Mouse (Mus musculus): ENCODE measurements at regions not wholly inside any gene's neighbourhood (a gene's known extent, or its start where the extent isn't known, plus 50 kb on each side); places are given as distances from the start of the nearest gene placed in this dataset.

DNA sequence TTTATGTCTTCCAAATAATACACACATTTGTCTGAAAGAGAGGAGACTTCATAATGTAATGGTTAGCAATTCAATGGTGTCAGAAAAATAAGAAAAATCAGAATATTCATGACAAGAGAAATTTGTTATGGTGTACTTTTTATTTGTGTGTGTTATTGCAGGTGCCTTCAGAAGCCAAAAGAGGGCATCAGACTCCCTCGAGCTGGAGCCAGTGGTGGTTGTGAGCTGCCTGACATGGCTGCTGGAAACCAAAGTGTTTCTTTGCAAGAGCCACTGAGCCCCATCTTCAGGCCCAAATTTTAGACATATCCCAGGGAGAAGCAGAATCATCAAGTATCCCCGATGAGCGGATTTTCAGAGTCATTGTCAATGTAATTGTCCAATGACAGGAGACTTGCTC lies 81.9 kb downstream of the Tm2d3 start:
- 76% methylated on average over 3 of the region's 3 CpGs for WGBS
- H3K4me2 ChIP-seq, result no peak overlapping the region

DNA sequence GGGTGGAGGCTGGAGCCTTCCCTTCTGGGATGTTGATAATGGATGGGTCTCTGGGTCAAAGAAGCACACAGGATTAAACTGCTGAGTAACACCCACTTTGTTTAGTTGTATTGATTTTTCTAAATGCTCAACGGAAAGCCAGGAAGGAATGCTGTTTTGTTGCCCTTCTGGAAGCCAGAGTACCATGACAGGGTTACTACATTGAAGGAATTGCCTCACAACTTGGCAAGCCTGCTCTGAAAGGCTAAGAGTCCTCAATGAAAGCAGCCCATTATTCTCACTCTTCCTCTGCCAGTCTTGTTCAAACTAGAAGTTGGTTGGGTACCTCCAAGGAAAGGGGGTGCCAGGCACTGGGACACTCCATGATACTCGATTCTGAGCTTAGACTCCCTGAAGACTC lies 83.0 kb downstream of the Tm2d3 start:
- no peaks in the 10 kb centered on the region for H3K4me1 ChIP-seq
- H3K27me3 ChIP-seq, result no peaks in the 10 kb centered on the region
- H3K9ac ChIP-seq, result no peak overlapping the region
- no peak for ATAC-seq (ENCODE audit: borderline replicate concordance, extremely low read depth, low FRiP score, low TSS enrichment)
- WGBS, result 45% methylated on average over 2 of the region's 2 CpGs
- H3K4me2 ChIP-seq, result no peak overlapping the region
- no peak overlapping the region for H3K4me3 ChIP-seq
- H3K9me3 ChIP-seq, result no peaks in the 10 kb centered on the region
- no peaks in the 10 kb centered on the region for H3K36me3 ChIP-seq
- H3K27ac ChIP-seq, result no peak overlapping the region

More for the DNA sequence above, 81.9 kb downstream of the Tm2d3 start:
- no peaks in the 10 kb centered on the region for H3K9me3 ChIP-seq
- H3K36me3 ChIP-seq, result no peaks in the 10 kb centered on the region
- H3K4me3 ChIP-seq, result no peak overlapping the region
- no peaks in the 10 kb centered on the region for H3K4me1 ChIP-seq
- no peak overlapping the region for H3K27ac ChIP-seq
- no peak for ATAC-seq (ENCODE audit: borderline replicate concordance, extremely low read depth, low FRiP score, low TSS enrichment)
- H3K9ac ChIP-seq, result no peak overlapping the region
- H3K27me3 ChIP-seq, result no peaks in the 10 kb centered on the region

DNA sequence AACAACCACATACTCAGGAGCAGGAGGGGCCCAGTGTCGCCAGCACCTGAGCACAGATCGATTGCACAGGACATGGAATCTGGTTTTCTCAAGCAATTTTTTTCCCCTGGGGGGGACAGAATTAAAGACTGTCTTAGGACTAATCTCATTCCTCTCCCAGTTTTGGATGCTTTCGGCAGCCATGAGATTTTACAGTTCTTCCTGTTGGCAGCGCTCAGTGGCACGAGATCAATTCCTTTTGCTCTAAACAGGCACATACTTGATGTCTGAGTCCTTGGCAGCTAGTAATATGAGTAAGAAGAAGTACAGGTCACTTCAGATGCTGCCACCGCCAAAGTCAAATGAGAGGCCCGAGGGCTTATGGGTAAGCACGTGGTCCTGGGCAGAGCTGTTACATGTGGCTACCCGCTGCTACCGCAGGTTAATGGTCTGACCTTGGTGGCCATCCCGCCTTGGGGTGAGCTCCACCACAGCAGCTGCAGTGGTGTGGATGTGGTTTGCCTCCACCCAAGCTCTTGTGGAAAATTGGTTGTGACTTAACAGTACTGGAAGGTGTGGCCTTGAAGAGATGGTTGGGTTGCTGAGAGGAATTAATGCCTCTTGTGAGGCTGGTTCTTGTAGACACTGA lies 83.5 kb downstream of the Tm2d3 start:
- H3K36me3 ChIP-seq, result no peaks in the 10 kb centered on the region
- H3K4me2 ChIP-seq, result no peak overlapping the region
- no peaks in the 10 kb centered on the region for H3K27me3 ChIP-seq
- no peaks in the 10 kb centered on the region for H3K9me3 ChIP-seq
- H3K27ac ChIP-seq, result no peak overlapping the region
- no peak overlapping the region for H3K4me3 ChIP-seq
- WGBS, result 86% methylated on average over 11 of the region's 11 CpGs
- no peaks in the 10 kb centered on the region for H3K4me1 ChIP-seq
- no peak overlapping the region for H3K9ac ChIP-seq
- ATAC-seq (ENCODE audit: borderline replicate concordance, extremely low read depth, low FRiP score, low TSS enrichment), result no peak

DNA sequence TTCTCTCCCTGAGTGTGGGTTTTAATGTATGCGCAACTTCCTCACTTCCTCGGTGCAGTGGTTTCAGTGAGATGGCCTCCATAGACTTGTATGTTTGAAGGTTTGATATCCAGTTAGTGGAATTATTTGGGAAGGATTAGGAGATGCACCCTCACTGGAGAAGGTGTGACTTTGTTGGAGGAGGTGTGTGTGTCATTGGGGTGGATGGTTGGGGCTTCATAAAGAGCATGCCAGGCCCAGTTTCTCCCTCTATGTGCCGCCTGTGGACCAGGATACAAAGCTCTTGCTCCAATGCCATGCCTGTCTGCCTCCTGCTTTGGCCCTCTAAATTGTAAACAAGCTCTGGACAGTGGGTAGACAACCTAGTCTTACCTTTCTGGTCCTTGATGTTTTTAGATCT lies 84.0 kb downstream of the Tm2d3 start:
- no peak overlapping the region for H3K9ac ChIP-seq
- H3K27ac ChIP-seq, result no peak overlapping the region
- 92% methylated on average over 3 of the region's 3 CpGs for WGBS
- H3K4me3 ChIP-seq, result no peak overlapping the region
- no peaks in the 10 kb centered on the region for H3K27me3 ChIP-seq
- H3K36me3 ChIP-seq, result no peaks in the 10 kb centered on the region
- no peak for ATAC-seq (ENCODE audit: borderline replicate concordance, extremely low read depth, low FRiP score, low TSS enrichment)
- no peaks in the 10 kb centered on the region for H3K9me3 ChIP-seq
- no peak overlapping the region for H3K4me2 ChIP-seq
- H3K4me1 ChIP-seq, result no peaks in the 10 kb centered on the region

DNA sequence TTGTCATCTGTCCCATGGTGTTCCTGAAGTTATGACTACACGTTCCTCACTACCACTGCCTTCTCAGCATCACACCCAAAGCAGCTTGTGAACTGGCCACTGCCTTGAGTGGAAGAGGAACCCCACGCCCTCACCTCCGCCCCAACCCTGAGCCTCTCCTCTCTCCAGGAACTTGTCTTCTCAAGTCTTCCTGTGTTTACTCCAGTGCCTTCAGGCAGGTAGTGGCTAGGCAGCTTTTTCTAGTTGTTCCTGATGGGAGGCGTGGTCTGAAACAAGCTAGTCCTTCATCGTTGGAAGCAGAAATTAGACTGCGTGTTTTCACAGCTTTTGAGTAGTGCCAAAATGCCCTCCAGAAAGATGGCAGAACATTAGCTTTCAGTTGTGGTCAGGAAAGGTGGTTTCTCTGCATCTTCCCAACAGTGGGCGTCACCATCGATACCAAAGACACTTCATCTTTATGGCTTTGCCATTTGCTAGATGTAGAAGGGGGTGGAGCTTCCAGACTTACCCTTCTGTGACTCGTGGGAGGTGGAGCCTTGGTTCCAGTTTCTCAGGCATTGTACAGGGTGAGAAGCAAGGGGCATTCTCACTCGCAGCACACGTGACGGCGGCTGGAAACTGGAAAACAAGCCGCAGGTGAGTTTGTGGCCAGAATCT lies 81.7 kb upstream of the Pcsk6 start:
- Histone ChIP-seq H3K36me3 (no peaks in the 10 kb centered on the region), H3K9me3 (no peaks in the 10 kb centered on the region), H3K4me1 (peaks cover 9% of the 10 kb centered on the region; the same call in 1 of the 2 replicates), H3K27me3 (no peaks in the 10 kb centered on the region), H3K9ac (no peak overlapping the region), H3K4me3 (no peak overlapping the region), H3K4me2 (no peak overlapping the region; the same call in 1 of the 2 replicates), H3K27ac (no peak overlapping the region)
- ATAC-seq (ENCODE audit: borderline replicate concordance, extremely low read depth, low FRiP score, low TSS enrichment), result no peak
- 60% methylated on average over 14 of the region's 14 CpGs for WGBS

DNA sequence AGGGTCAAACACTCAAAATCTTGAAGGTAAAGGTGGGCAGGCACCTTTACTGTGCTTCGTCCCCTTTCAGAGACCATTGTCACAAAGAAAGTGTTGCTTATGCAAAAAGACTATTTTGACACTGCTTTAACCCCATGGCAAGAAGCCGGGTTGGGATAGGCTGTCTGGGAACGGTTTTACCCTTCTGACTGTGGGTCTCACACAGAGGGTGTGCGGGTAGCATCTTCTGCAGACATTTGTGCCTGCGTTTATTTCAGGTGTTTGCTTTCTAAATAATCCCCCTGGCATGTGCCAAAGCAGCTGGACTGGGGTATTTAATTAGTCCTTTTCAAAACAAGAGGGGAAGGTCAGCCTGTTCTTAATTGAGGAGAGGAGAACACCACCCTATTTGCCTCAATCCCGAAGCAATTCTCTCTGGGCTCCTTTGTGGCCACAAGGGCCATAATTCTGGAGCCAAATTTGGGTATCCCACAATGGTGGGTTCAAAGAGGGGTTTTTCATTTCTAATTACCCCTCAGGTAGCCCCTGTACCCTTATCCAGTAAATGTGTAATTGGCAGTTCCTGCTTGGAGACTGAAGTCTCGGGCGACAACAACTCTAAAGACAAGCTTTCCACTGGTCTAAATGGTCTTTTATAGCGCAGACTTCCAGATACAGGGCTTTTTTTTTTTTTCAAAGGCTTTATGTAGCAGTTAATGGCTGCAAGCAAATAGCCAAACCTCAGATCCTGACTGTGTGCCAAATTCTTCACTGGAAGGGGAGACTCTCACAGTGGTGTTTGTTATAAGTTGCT lies 80.8 kb upstream of the Pcsk6 start:
- Histone ChIP-seq H3K36me3 (no peaks in the 10 kb centered on the region), H3K27ac (no peak overlapping the region), H3K4me3 (no peak overlapping the region), H3K4me1 (peaks cover 9% of the 10 kb centered on the region; the same call in 1 of the 2 replicates), H3K9ac (no peak overlapping the region), H3K27me3 (no peaks in the 10 kb centered on the region), H3K9me3 (no peaks in the 10 kb centered on the region), H3K4me2 (no peak overlapping the region)
- WGBS, result 54% methylated on average over 9 of the region's 9 CpGs
- ATAC-seq (ENCODE audit: borderline replicate concordance, extremely low read depth, low FRiP score, low TSS enrichment), result no peak

DNA sequence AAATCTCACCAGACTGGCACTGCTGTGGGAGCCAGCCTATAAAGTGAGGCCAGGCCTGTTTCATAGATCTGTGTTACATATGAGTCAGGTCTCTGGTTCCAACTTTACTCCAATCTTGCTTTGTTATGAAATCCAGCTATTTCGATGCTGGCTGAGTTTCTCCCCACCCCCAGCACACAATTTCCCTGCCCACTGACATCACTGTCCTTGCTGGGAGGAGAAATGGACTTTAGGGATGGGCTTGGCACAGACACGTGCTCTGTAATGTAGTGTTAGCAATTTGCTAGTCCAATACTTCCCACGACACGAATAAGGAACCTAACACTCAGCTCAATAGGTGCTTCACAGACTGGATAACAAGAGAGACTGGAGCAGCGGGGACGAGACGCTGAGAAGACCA lies 79.5 kb upstream of the Pcsk6 start:
- ATAC-seq (ENCODE audit: borderline replicate concordance, extremely low read depth, low FRiP score, low TSS enrichment), result no peak
- H3K9me3 ChIP-seq, result no peaks in the 10 kb centered on the region
- H3K36me3 ChIP-seq, result no peaks in the 10 kb centered on the region
- no peaks in the 10 kb centered on the region for H3K27me3 ChIP-seq
- H3K4me3 ChIP-seq, result no peak overlapping the region
- WGBS, result 58% methylated on average over 7 of the region's 7 CpGs
- peaks cover 9% of the 10 kb centered on the region; the same call in 1 of the 2 replicates for H3K4me1 ChIP-seq
- no peak overlapping the region for H3K4me2 ChIP-seq
- H3K9ac ChIP-seq, result no peak overlapping the region
- H3K27ac ChIP-seq, result no peak overlapping the region

DNA sequence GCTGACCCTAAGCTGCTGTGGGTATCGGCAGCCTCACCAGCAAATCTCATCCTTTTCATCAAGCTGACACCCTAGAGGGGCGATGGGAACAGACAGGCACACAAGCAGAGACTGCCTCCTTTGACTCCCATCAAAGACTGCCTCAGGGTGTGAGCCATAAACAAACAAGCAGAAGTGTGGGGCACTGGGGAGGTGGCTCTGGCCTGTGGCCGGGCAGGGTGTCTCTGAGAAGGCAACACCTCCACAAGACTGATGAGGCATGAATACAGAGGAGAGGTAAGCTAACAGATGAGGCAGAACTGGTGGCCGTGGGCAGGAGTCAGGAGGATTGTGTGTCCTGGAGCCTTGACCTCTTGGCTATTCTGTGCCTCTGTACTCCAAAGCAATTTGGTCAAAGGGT lies 77.8 kb upstream of the Pcsk6 start:
- WGBS, result 35% methylated on average over 4 of the region's 4 CpGs
- peaks cover 9% of the 10 kb centered on the region; the same call in 1 of the 2 replicates for H3K4me1 ChIP-seq
- H3K9ac ChIP-seq, result no peak overlapping the region
- no peak for ATAC-seq (ENCODE audit: borderline replicate concordance, extremely low read depth, low FRiP score, low TSS enrichment)
- no peak overlapping the region for H3K27ac ChIP-seq
- no peaks in the 10 kb centered on the region for H3K27me3 ChIP-seq
- H3K4me2 ChIP-seq, result no peak overlapping the region
- no peak overlapping the region for H3K4me3 ChIP-seq
- no peaks in the 10 kb centered on the region for H3K36me3 ChIP-seq
- no peaks in the 10 kb centered on the region for H3K9me3 ChIP-seq

DNA sequence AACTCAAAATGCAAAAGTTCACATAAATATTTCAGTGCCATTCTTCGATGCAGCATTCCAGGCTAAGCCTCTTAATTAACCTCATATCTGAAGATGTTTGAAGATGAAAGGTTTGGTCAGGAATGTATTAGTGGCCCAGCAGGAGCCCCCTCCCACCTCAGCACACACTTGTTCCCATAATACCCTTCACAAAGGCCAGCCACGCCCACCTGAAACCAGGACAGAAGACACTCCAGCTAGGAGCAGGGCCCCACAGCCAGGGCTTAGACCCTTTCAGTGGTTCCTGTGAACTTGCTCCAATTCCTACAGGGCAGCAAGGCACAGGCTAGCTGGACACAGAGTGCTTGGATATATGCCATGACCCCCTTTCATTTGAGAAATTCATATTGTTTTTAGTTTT lies 74.6 kb upstream of the Pcsk6 start:
- Histone ChIP-seq H3K4me2 (no peak overlapping the region), H3K9me3 (no peaks in the 10 kb centered on the region), H3K4me1 (peaks cover 18% of the 10 kb centered on the region), H3K27me3 (no peaks in the 10 kb centered on the region), H3K27ac (no peak overlapping the region), H3K36me3 (no peaks in the 10 kb centered on the region), H3K4me3 (no peak overlapping the region), H3K9ac (no peak overlapping the region)
- WGBS, result 26% methylated on average over 2 of the region's 2 CpGs
- no peak for ATAC-seq (ENCODE audit: borderline replicate concordance, extremely low read depth, low FRiP score, low TSS enrichment)

DNA sequence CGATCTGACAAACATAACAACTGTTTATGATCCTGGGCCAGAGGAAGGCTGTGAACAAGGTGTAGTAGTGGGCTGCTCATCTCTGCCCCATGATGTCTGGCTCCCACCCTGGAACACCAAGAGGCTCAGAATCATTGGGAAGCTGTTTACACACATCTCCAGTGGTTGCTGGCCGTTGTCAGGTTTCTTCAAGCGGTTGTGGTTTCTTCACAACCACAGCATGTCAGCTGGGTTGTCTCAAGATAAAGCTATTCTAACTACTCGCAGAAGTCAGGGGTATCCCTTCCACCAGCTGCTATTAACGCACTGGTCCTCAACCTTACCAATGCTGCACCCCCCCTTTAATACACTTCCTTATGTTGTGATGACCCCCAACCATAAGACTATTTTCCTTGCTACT lies 73.7 kb upstream of the Pcsk6 start:
- Histone ChIP-seq H3K4me3 (no peak overlapping the region), H3K4me2 (no peak overlapping the region), H3K4me1 (peaks cover 18% of the 10 kb centered on the region), H3K36me3 (no peaks in the 10 kb centered on the region), H3K9ac (no peak overlapping the region), H3K9me3 (no peaks in the 10 kb centered on the region), H3K27me3 (no peaks in the 10 kb centered on the region), H3K27ac (no peak overlapping the region)
- no peak for ATAC-seq (ENCODE audit: borderline replicate concordance, extremely low read depth, low FRiP score, low TSS enrichment)
- 83% methylated on average over 5 of the region's 5 CpGs for WGBS

DNA sequence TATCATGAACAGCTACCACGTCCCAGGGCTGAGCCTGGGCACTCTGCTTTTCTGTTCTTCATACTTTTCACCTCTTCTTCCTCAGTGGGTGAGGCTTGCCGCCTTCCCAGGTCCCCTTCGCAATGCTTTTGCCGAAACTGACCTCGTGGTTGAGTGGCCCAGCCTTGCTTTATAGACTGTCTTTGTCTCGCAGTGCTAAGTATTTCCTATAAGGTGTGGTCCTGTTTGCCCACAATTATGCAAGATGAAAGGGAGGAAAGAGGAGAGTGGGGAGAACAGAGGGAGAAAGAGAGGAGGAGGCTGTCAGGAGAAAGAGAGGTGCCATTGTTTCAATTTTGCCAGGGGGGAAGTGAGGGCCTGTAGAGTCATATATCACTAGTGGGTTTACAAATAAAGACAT lies 71.3 kb upstream of the Pcsk6 start:
- Histone ChIP-seq H3K9ac (no peak overlapping the region), H3K4me3 (no peak overlapping the region), H3K36me3 (no peaks in the 10 kb centered on the region), H3K27me3 (no peaks in the 10 kb centered on the region), H3K4me2 (no peak overlapping the region), H3K27ac (peak overlapping the region; percentile 58), H3K4me1 (peaks cover 18% of the 10 kb centered on the region), H3K9me3 (no peaks in the 10 kb centered on the region)
- peak; percentile 61; the same call in 1 of the 2 replicates for ATAC-seq (ENCODE audit: borderline replicate concordance, extremely low read depth, low FRiP score, low TSS enrichment)
- 49% methylated on average over 6 of the region's 6 CpGs for WGBS

DNA sequence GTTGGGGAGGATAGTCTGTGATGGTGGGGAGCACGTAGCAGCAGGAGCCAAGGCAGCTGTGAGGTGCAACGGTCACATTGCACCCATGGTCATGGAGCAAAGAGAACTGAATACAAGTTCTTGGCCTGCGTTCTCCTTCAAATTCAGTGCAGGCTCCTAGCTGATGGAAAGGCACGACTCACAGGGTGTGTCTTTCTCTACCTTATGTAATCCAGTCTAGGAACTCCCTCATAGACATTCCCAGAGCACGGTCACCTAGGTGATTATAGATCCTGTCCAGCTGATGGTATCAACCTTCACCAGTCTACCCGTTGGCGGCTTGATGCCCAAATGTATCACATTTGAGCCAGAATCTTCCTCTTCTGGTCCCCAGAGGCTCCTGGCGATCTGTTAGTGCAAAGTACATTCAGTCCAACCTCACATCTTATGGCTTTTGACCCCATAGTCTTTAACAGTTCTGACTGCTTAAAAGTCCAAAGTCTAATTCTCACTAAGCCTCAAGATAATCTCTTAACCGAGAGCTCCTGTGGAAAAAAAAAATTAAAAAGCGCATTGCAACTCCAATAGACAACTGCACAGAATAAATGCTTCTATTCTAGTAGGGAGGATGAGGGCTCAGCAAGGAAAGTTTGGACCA lies 69.2 kb upstream of the Pcsk6 start:
- no peak overlapping the region for H3K27ac ChIP-seq
- no peaks in the 10 kb centered on the region for H3K27me3 ChIP-seq
- H3K36me3 ChIP-seq, result no peaks in the 10 kb centered on the region
- peaks cover 18% of the 10 kb centered on the region for H3K4me1 ChIP-seq
- H3K9me3 ChIP-seq, result no peaks in the 10 kb centered on the region
- WGBS, result 83% methylated on average over 10 of the region's 10 CpGs
- H3K9ac ChIP-seq, result no peak overlapping the region
- no peak overlapping the region for H3K4me2 ChIP-seq
- ATAC-seq (ENCODE audit: borderline replicate concordance, extremely low read depth, low FRiP score, low TSS enrichment), result no peak
- no peak overlapping the region for H3K4me3 ChIP-seq
